Mouse (Mus musculus) embryonic facial prominence, embryonic 14.5 days (tissue): Measurements from ENCODE around the gene Ngfr. TPM values are rescaled to one million over a fixed set of nuclear protein-coding genes. Genes with fewer than 3 reads are reported as not detected.

ENCODE experiments used
- polyA plus RNA-seq: library from polyadenylated mRNA; unstranded; fragments of >200 nt; fragmentation: Nextera tagmentation; extraction: Ambion mirVana; gene quantifications from 2 replicates; pipeline ENCODE4 v1.2.1, GENCODE M21; 2014

Gene Ngfr
- polyA plus RNA-seq, 1 experiment from 2014 or later, result 47.5 TPM

Other genes with a start within 250 kb of the Ngfr start
- gene Slc35b1, start 203.0 kb downstream of the Ngfr start, polyA plus RNA-seq, result 105 and 108 TPM in 2 replicates
- gene Spop, start 173.7 kb downstream of the Ngfr start, polyA plus RNA-seq, result 98.3 and 106 TPM in 2 replicates
- gene Nxph3, start 73.2 kb downstream of the Ngfr start, polyA plus RNA-seq, result 0.72 and 1.1 TPM in 2 replicates
- gene Phb, start 79.2 kb upstream of the Ngfr start, polyA plus RNA-seq, result 238 and 240 TPM in 2 replicates
- gene Zfp652, start 124.9 kb upstream of the Ngfr start, polyA plus RNA-seq, result 11.5 and 11.6 TPM in 2 replicates
- 1.1 TPM in 2 replicates for gene B130006D01Rik, start 135.9 kb upstream of the Ngfr start, polyA plus RNA-seq
- 7.5 and 14.9 TPM in 2 replicates for gene Phospho1, start 236.8 kb upstream of the Ngfr start, polyA plus RNA-seq
- gene Gngt2, start 249.5 kb upstream of the Ngfr start, polyA plus RNA-seq, result 15.0 and 16.2 TPM in 2 replicates